Comparison of ENCODE assay signal across 8 mouse cellular contexts in genomic region chr17:3084551-3084930, GRCm38 (mm10). TPM values are rescaled to one million over a fixed set of nuclear protein-coding genes. Genes with fewer than 3 reads are reported as not detected.
DNase-seq lines count a peak whose midpoint lies in the region; ATAC-seq and TF ChIP-seq lines count a peak whose summit lies in the region.

No protein-coding gene starts in this region.

- H3K4me2 ChIP-seq in forebrain, postnatal 0 days (ENCODE audit: low read depth) = peak overlapping the region; percentile 59

- no peaks in the 10 kb centered on the region for H3K36me3 ChIP-seq in forebrain, postnatal 0 days (ENCODE audit: insufficient read depth)
- no peaks in the 10 kb centered on the region for H3K36me3 ChIP-seq in hindbrain, embryonic 10.5 days

- no peaks in the 10 kb centered on the region for H3K4me1 ChIP-seq in forebrain, postnatal 0 days (ENCODE audit: insufficient read depth)
- peaks cover 4% of the 10 kb centered on the region; the same call in 1 of the 2 replicates for H3K4me1 ChIP-seq in hindbrain, embryonic 10.5 days (replicated peaks)

- TF ChIP-seq CTCF in forebrain, postnatal 0 days (IDR thresholded peaks at IDR 0.05; ENCODE audit: low read depth) = peak; percentile 86

- H3K9ac ChIP-seq in forebrain, postnatal 0 days = peak overlapping the region; percentile 63

- peak; percentile 62 for ATAC-seq in forebrain, postnatal 0 days

- H3K27ac ChIP-seq in forebrain, postnatal 0 days (ENCODE audit: low read depth, low read length) = peak overlapping the region; percentile 95
- H3K27ac ChIP-seq in hindbrain, embryonic 10.5 days = peak overlapping the region; percentile 88

- H3K4me3 ChIP-seq in forebrain, postnatal 0 days (ENCODE audit: low read depth, low read length) = peak overlapping the region; percentile 47
- peak overlapping the region; percentile 59 for H3K4me3 ChIP-seq in hindbrain, embryonic 10.5 days

- no peaks in the 10 kb centered on the region for H3K27me3 ChIP-seq in forebrain, postnatal 0 days (ENCODE audit: insufficient read depth, low read length)
- no peaks in the 10 kb centered on the region for H3K27me3 ChIP-seq in hindbrain, embryonic 10.5 days (ENCODE audit: insufficient read depth, poor library complexity, severe bottlenecking)

- H3K9me3 ChIP-seq in forebrain, postnatal 0 days (ENCODE audit: low read length) = peaks cover 4% of the 10 kb centered on the region; the same call in 1 of the 2 replicates
- H3K9me3 ChIP-seq in hindbrain, embryonic 10.5 days = peaks cover 3% of the 10 kb centered on the region

- peak; percentile 72 for DNase-seq in MN1 (ENCODE audit: low spot score)
- peak; percentile 71 to 88 for DNase-seq in cerebellum, adult 18-20 months
- peak; percentile 88 for DNase-seq in forebrain, postnatal 0 days
- DNase-seq in hindbrain, embryonic 10.5 days (ENCODE audit: low spot score) = peak; percentile 76
- DNase-seq in layer of hippocampus, postnatal 36 days = peak; percentile 79 to 84
- DNase-seq in lung, postnatal 36 days = peak; percentile 80
- peak; percentile 71 to 85 for DNase-seq in right cerebral cortex, adult 2 months (ENCODE audit: low spot score in 2 of 2)
- peak; percentile 76 for DNase-seq in urinary bladder, adult 2 months (ENCODE audit: low spot score)

- 5% methylated on average over 29 of the region's 31 CpGs for WGBS in forebrain, postnatal 0 days
- whole genome bisulfite sequencing in hindbrain, embryonic 10.5 days = under 1% methylated on average over 31 of the region's 31 CpGs

RNA-seq across cellular contexts. Expression of gene Scaf8, which starts 30.2 kb away (rescaled TPM):
- 54.1 and 65.8 TPM in 2 replicates for total RNA-seq in forebrain, postnatal 0 days (2014; rRNA removed)
- 12.1 and 15.6 TPM in 2 replicates for polyA plus RNA-seq in forebrain, postnatal 0 days (2015; fragmentation: Nextera tagmentation; extraction: Ambion mirVana)
- polyA plus RNA-seq in hindbrain, embryonic 10.5 days (2016; fragmentation: Nextera tagmentation; extraction: Ambion mirVana) = 18.7 and 21.1 TPM in 2 replicates
- 10 to 100 TPM; 58.3 to 60.4 TPM for total RNA-seq in layer of hippocampus, postnatal 36 days (2021)
- 23.0 and 25.0 TPM in 2 replicates for polyA plus RNA-seq in urinary bladder, adult 2 months (2012; rRNA removed)

Comparison
In these comparisons a context has a peak if more than half of its experiments do, and no peak if none do; other contexts are left out.
1. Peak in every context shown above with its lines: DNase-seq, ATAC-seq, H3K4me3 ChIP-seq and H3K27ac ChIP-seq.